Mouse (Mus musculus) heart, adult 2 months (tissue): ENCODE data around the gene Eefsec. TPM values are rescaled to one million over a fixed set of nuclear protein-coding genes. Genes with fewer than 3 reads are reported as not detected.

Experiments
- DNase-seq, 2 experiments: peaks; one replicate each; pipeline ENCODE4 v3.0.0; 2021
- H3K27ac ChIP-seq: fragments of 200-600 bp; 2 replicates; pipeline ENCODE4 v1.8.1; 2022
- H3K27me3 ChIP-seq: fragments of 200-500 bp; 2 replicates; pipeline ENCODE4 v1.6.1; 2012; ENCODE audit warnings: mild to moderate bottlenecking, low read length, inconsistent platforms, mixed read lengths; ENCODE audit not compliant: control insufficient read depth, insufficient read depth
- H3K36me3 ChIP-seq: fragments of 200-500 bp; 2 replicates; pipeline ENCODE4 v1.6.1; 2012; ENCODE audit warnings: low read length, inconsistent platforms; ENCODE audit not compliant: control insufficient read depth, insufficient read depth
- H3K4me1 ChIP-seq: fragments of 200-500 bp; 2 replicates; pipeline ENCODE4 v1.6.1; 2011; ENCODE audit warnings: low read length; ENCODE audit not compliant: control insufficient read depth, insufficient read depth
- H3K4me3 ChIP-seq: fragments of 200-600 bp; 2 replicates; pipeline ENCODE4 v1.8.1; 2022
- H3K79me2 ChIP-seq: fragments of 200-500 bp; replicated peaks from 2 replicates; pipeline ENCODE4 v1.6.1; 2012; ENCODE audit warnings: mild to moderate bottlenecking, inconsistent platforms, low read length, moderate library complexity, mixed read lengths; ENCODE audit not compliant: control insufficient read depth, insufficient read depth
- H3K9ac ChIP-seq: fragments of 200-500 bp; 2 replicates; pipeline ENCODE4 v1.6.1; 2012; ENCODE audit warnings: low read depth, mild to moderate bottlenecking, control low read depth, inconsistent platforms, low read length, mixed read lengths
- CTCF ChIP-seq: fragments of 200-600 bp; IDR thresholded peaks from 2 replicates; pipeline ENCODE4 v1.8.1; 2022; ENCODE audit warnings: antibody characterized with exemption, mild to moderate bottlenecking, moderate library complexity
- EP300 ChIP-seq: fragments of 200-500 bp; IDR thresholded peaks from 2 replicates; pipeline ENCODE4 v1.6.1; 2011; ENCODE audit warnings: low read depth, low read length, control low read depth; ENCODE audit not compliant: insufficient read depth
- POLR2A ChIP-seq: fragments of 200-500 bp; IDR thresholded peaks from 2 replicates; pipeline ENCODE4 v1.6.1; 2011; ENCODE audit warnings: mild to moderate bottlenecking, low read depth, low read length, control low read depth; ENCODE audit not compliant: insufficient read depth
- WGBS: fragments of 180-500 bp; shearing (Covaris S2); methylation state at CpG from one replicate; pipeline ENCODE4 v1.1.7; 2018; 5-methylcytosine and 5-hydroxymethylcytosine counted together
- intact Hi-C: fragments of 180-260 bp; cut with DNase I; formaldehyde crosslinking; loops from one replicate; pipeline ENCODE4 v1.15.1; 2025
- polyA plus RNA-seq: library from polyadenylated mRNA; depleted of rRNA; stranded (reverse); fragments of >200 nt; gene quantifications from 2 replicates; pipeline ENCODE4 v1.2.3, GENCODE M21; 2012
- total RNA-seq, 2 experiments: library from RNA; stranded (reverse); gene quantifications; 2 replicates each; pipeline ENCODE4 v1.2.3; 2021

Eefsec gene
- total and polyA plus RNA-seq, 3 experiments: 6.2 to 8.9 (median 6.6) TPM

- no peak for DNase-seq
- Histone ChIP-seq H3K4me3 (no peak overlapping the region), H3K9ac (no peak overlapping the region), H3K27me3 (no peaks in the 10 kb centered on the region), H3K79me2 (no peaks in the 10 kb centered on the region), H3K36me3 (no peaks in the 10 kb centered on the region), H3K27ac (no peak overlapping the region), H3K4me1 (peaks cover 3% of the 10 kb centered on the region)
- 23% methylated on average over 3 of the region's 3 CpGs for WGBS
- TF ChIP-seq CTCF (no peak), POLR2A (no peak), EP300 (no peak)
- intact Hi-C loops: no loop called here
Observed at GRCm38 (mm10) chr6:88379756-88380155, 66.6 kb downstream of the Eefsec start.

GRCm38 (mm10) chr6:88378829-88379228 is 67.5 kb downstream of the Eefsec start:
- Histone ChIP-seq H3K27ac (no peak overlapping the region), H3K36me3 (no peaks in the 10 kb centered on the region), H3K27me3 (no peaks in the 10 kb centered on the region), H3K4me1 (peaks cover 3% of the 10 kb centered on the region), H3K79me2 (no peaks in the 10 kb centered on the region), H3K4me3 (no peak overlapping the region), H3K9ac (no peak overlapping the region)
- no peak for TF ChIP-seq CTCF
- no peak for TF ChIP-seq POLR2A
- TF ChIP-seq EP300: no peak
- DNase-seq: peak in 1 of 2 experiments; percentile 9
- intact Hi-C loops: no loop called here
- 79% methylated on average over 1 of the region's 1 CpGs for WGBS

GRCm38 (mm10) chr6:88374247-88374646 is 72.1 kb downstream of the Eefsec start:
- intact Hi-C loops: loop anchor here (5.0 kb wide), 1 partner anchor 42 kb away; no protein-coding TSS in a partner anchor
- Histone ChIP-seq H3K4me3 (no peak overlapping the region), H3K79me2 (no peaks in the 10 kb centered on the region), H3K4me1 (peaks cover 3% of the 10 kb centered on the region), H3K9ac (no peak overlapping the region), H3K27me3 (no peaks in the 10 kb centered on the region), H3K36me3 (no peaks in the 10 kb centered on the region), H3K27ac (no peak overlapping the region)
- no peak for TF ChIP-seq CTCF
- 78% methylated on average over 7 of the region's 7 CpGs for WGBS
- DNase-seq: no peak

GRCm38 (mm10) chr6:88369851-88370635 is 76.3 kb downstream of the Eefsec start:
- no peak overlapping the region for H3K4me3 ChIP-seq
- H3K36me3 ChIP-seq: no peaks in the 10 kb centered on the region
- H3K79me2 ChIP-seq: no peaks in the 10 kb centered on the region
- peaks cover 3% of the 10 kb centered on the region for H3K4me1 ChIP-seq
- no peak overlapping the region for H3K27ac ChIP-seq
- TF ChIP-seq POLR2A (no peak), CTCF (no peak), EP300 (no peak)
- H3K9ac ChIP-seq: no peak overlapping the region
- WGBS: 52% methylated on average over 8 of the region's 8 CpGs
- DNase-seq: peak; percentile 39 to 57
- H3K27me3 ChIP-seq: no peaks in the 10 kb centered on the region
- intact Hi-C loops: loop anchor here (5.0 kb wide), 1 partner anchor 38 kb away; no protein-coding TSS in a partner anchor

GRCm38 (mm10) chr6:88363475-88364012 is 82.8 kb downstream of the Eefsec start:
- Histone ChIP-seq H3K27me3 (no peaks in the 10 kb centered on the region), H3K4me1 (no peaks in the 10 kb centered on the region; the same call in none of the 2 replicates), H3K27ac (no peak overlapping the region), H3K9ac (no peak overlapping the region), H3K4me3 (no peak overlapping the region), H3K36me3 (no peaks in the 10 kb centered on the region; the same call in 1 of the 2 replicates), H3K79me2 (no peaks in the 10 kb centered on the region)
- DNase-seq: no peak
- intact Hi-C loops: no loop called here
- TF ChIP-seq EP300 (no peak), CTCF (no peak), POLR2A (no peak)
- 28% methylated on average over 1 of the region's 1 CpGs for WGBS

- Histone ChIP-seq H3K9ac (no peak overlapping the region), H3K4me3 (no peak overlapping the region), H3K79me2 (no peaks in the 10 kb centered on the region), H3K36me3 (no peaks in the 10 kb centered on the region; the same call in 1 of the 2 replicates), H3K27me3 (no peaks in the 10 kb centered on the region), H3K27ac (no peak overlapping the region), H3K4me1 (no peaks in the 10 kb centered on the region; the same call in none of the 2 replicates)
- WGBS: 45% methylated on average over 1 of the region's 1 CpGs
- TF ChIP-seq POLR2A: no peak
- TF ChIP-seq CTCF: no peak
- TF ChIP-seq EP300: no peak
- no peak for DNase-seq
- intact Hi-C loops: no loop called here
Observed at GRCm38 (mm10) chr6:88361096-88361495, 85.2 kb downstream of the Eefsec start.
